Mouse (Mus musculus): Measurements from ENCODE around the gene Shisa8. TPM values are rescaled to one million over a fixed set of nuclear protein-coding genes. Genes with fewer than 3 reads are reported as not detected.

Gene Shisa8
- polyA plus RNA-seq, 1 experiment = 0.06 TPM

GRCm38 (mm10) chr15:82216142-82216827, 3.7 kb upstream of the Shisa8 start:
- no peaks in the 10 kb centered on the region for H3K79me2 ChIP-seq (ENCODE audit: control insufficient read depth, insufficient read depth)
- H3K79me3 ChIP-seq (ENCODE audit: low read depth) = no peaks in the 10 kb centered on the region
- H3K27me3 ChIP-seq (ENCODE audit: control insufficient read depth, insufficient read depth, insufficient read length) = peaks cover 32% of the 10 kb centered on the region
- TF ChIP-seq USF1 (IDR thresholded peaks at IDR 0.05; ENCODE audit: low read depth) (no peak), CEBPB (IDR thresholded peaks at IDR 0.05; ENCODE audit: low read depth) (no peak), MAX (IDR thresholded peaks at IDR 0.05) (no peak), MYOD1 (IDR thresholded peaks at IDR 0.05; ENCODE audit: control insufficient read depth, insufficient read length, low read depth) (no peak), FOSL1 (IDR thresholded peaks at IDR 0.05; ENCODE audit: insufficient read depth, low read length, poor library complexity, severe bottlenecking) (no peak), CTCF (IDR thresholded peaks at IDR 0.05; ENCODE audit: control insufficient read depth, insufficient read depth, insufficient read length) (no peak), MYOG (IDR thresholded peaks at IDR 0.05; ENCODE audit: control insufficient read depth, extremely low read depth, insufficient read length) (no peak)
- no peaks in the 10 kb centered on the region for H3K36me3 ChIP-seq (ENCODE audit: control insufficient read depth, insufficient read depth)
- no peak overlapping the region for H3K4me3 ChIP-seq (ENCODE audit: insufficient read depth, poor library complexity, severe bottlenecking)
- no peak overlapping the region for H3ac ChIP-seq (ENCODE audit: control insufficient read depth, insufficient read length, low read depth)

GRCm38 (mm10) chr15:82215332-82216046, 2.9 kb upstream of the Shisa8 start:
- TF ChIP-seq MYOD1 (IDR thresholded peaks at IDR 0.05; ENCODE audit: control insufficient read depth, insufficient read length, low read depth) (no peak), CEBPB (IDR thresholded peaks at IDR 0.05; ENCODE audit: low read depth) (no peak), CTCF (IDR thresholded peaks at IDR 0.05; ENCODE audit: control insufficient read depth, insufficient read depth, insufficient read length) (no peak), USF1 (IDR thresholded peaks at IDR 0.05; ENCODE audit: low read depth) (no peak), MYOG (IDR thresholded peaks at IDR 0.05; ENCODE audit: control insufficient read depth, extremely low read depth, insufficient read length) (no peak), MAX (IDR thresholded peaks at IDR 0.05) (no peak), FOSL1 (IDR thresholded peaks at IDR 0.05; ENCODE audit: insufficient read depth, low read length, poor library complexity, severe bottlenecking) (no peak)
- Histone ChIP-seq H3K79me3 (ENCODE audit: low read depth) (no peaks in the 10 kb centered on the region), H3K36me3 (ENCODE audit: control insufficient read depth, insufficient read depth) (no peaks in the 10 kb centered on the region), H3K79me2 (ENCODE audit: control insufficient read depth, insufficient read depth) (no peaks in the 10 kb centered on the region), H3ac (ENCODE audit: control insufficient read depth, insufficient read length, low read depth) (no peak overlapping the region), H3K4me3 (ENCODE audit: insufficient read depth, poor library complexity, severe bottlenecking) (no peak overlapping the region), H3K27me3 (ENCODE audit: control insufficient read depth, insufficient read depth, insufficient read length) (peaks cover 38% of the 10 kb centered on the region)

GRCm38 (mm10) chr15:82213222-82213621, 607 bp upstream of the Shisa8 start:
- TF ChIP-seq MYOG (IDR thresholded peaks at IDR 0.05; ENCODE audit: control insufficient read depth, extremely low read depth, insufficient read length) = no peak
- Histone ChIP-seq H3K36me3 (ENCODE audit: control insufficient read depth, insufficient read depth) (no peaks in the 10 kb centered on the region), H3K27me3 (ENCODE audit: control insufficient read depth, insufficient read depth, insufficient read length) (peaks cover 38% of the 10 kb centered on the region), H3K79me2 (ENCODE audit: control insufficient read depth, insufficient read depth) (no peaks in the 10 kb centered on the region), H3K4me3 (ENCODE audit: insufficient read depth, poor library complexity, severe bottlenecking) (no peak overlapping the region), H3K79me3 (ENCODE audit: low read depth) (no peaks in the 10 kb centered on the region), H3ac (ENCODE audit: control insufficient read depth, insufficient read length, low read depth) (no peak overlapping the region)

GRCm38 (mm10) chr15:82211911-82212751, 484 bp downstream of the Shisa8 start:
- H3K36me3 ChIP-seq (ENCODE audit: control insufficient read depth, insufficient read depth) = no peaks in the 10 kb centered on the region
- TF ChIP-seq USF1 (IDR thresholded peaks at IDR 0.05; ENCODE audit: low read depth) (no peak), CEBPB (IDR thresholded peaks at IDR 0.05; ENCODE audit: low read depth) (no peak), MYOG (IDR thresholded peaks at IDR 0.05; ENCODE audit: control insufficient read depth, extremely low read depth, insufficient read length) (no peak), CTCF (IDR thresholded peaks at IDR 0.05; ENCODE audit: control insufficient read depth, insufficient read depth, insufficient read length) (no peak), MYOD1 (IDR thresholded peaks at IDR 0.05; ENCODE audit: control insufficient read depth, insufficient read length, low read depth) (no peak), MAX (IDR thresholded peaks at IDR 0.05) (no peak), FOSL1 (IDR thresholded peaks at IDR 0.05; ENCODE audit: insufficient read depth, low read length, poor library complexity, severe bottlenecking) (no peak)
- H3K79me3 ChIP-seq (ENCODE audit: low read depth) = no peaks in the 10 kb centered on the region
- no peak overlapping the region for H3ac ChIP-seq (ENCODE audit: control insufficient read depth, insufficient read length, low read depth)
- H3K79me2 ChIP-seq (ENCODE audit: control insufficient read depth, insufficient read depth) = no peaks in the 10 kb centered on the region
- peaks cover 38% of the 10 kb centered on the region for H3K27me3 ChIP-seq (ENCODE audit: control insufficient read depth, insufficient read depth, insufficient read length)
- H3K4me3 ChIP-seq (ENCODE audit: insufficient read depth, poor library complexity, severe bottlenecking) = no peak overlapping the region

GRCm38 (mm10) chr15:82211281-82211680, 1.3 kb downstream of the Shisa8 start:
- peaks cover 3% of the 10 kb centered on the region for H3K36me3 ChIP-seq (ENCODE audit: control insufficient read depth, insufficient read depth)
- H3K27me3 ChIP-seq (ENCODE audit: control insufficient read depth, insufficient read depth, insufficient read length) = peaks cover 38% of the 10 kb centered on the region
- H3ac ChIP-seq (ENCODE audit: control insufficient read depth, insufficient read length, low read depth) = no peak overlapping the region
- H3K4me3 ChIP-seq (ENCODE audit: insufficient read depth, poor library complexity, severe bottlenecking) = no peak overlapping the region
- TF ChIP-seq MYOD1 (IDR thresholded peaks at IDR 0.05; ENCODE audit: control insufficient read depth, insufficient read length, low read depth) (no peak), MAX (IDR thresholded peaks at IDR 0.05) (no peak), CTCF (IDR thresholded peaks at IDR 0.05; ENCODE audit: control insufficient read depth, insufficient read depth, insufficient read length) (no peak), FOSL1 (IDR thresholded peaks at IDR 0.05; ENCODE audit: insufficient read depth, low read length, poor library complexity, severe bottlenecking) (no peak), MYOG (IDR thresholded peaks at IDR 0.05; ENCODE audit: control insufficient read depth, extremely low read depth, insufficient read length) (no peak), CEBPB (IDR thresholded peaks at IDR 0.05; ENCODE audit: low read depth) (no peak), USF1 (IDR thresholded peaks at IDR 0.05; ENCODE audit: low read depth) (no peak)
- no peaks in the 10 kb centered on the region for H3K79me2 ChIP-seq (ENCODE audit: control insufficient read depth, insufficient read depth)
- no peaks in the 10 kb centered on the region for H3K79me3 ChIP-seq (ENCODE audit: low read depth)
